Mouse (Mus musculus) spleen, adult 12 weeks (tissue): ENCODE measurements at regions not wholly inside any gene's neighbourhood (a gene's known extent, or its start where the extent isn't known, plus 50 kb on each side); places are given as distances from the start of the nearest gene placed in this dataset.

Source experiments
- DNase-seq: peaks from one replicate; pipeline ENCODE4 v3.0.0; 2022; ENCODE audit warnings: low spot score

- DNase-seq = no peak
These were observed 206.8 kb upstream of the Cdh5 start for GRCm38 (mm10) chr8:103894589-103894988.

DNA sequence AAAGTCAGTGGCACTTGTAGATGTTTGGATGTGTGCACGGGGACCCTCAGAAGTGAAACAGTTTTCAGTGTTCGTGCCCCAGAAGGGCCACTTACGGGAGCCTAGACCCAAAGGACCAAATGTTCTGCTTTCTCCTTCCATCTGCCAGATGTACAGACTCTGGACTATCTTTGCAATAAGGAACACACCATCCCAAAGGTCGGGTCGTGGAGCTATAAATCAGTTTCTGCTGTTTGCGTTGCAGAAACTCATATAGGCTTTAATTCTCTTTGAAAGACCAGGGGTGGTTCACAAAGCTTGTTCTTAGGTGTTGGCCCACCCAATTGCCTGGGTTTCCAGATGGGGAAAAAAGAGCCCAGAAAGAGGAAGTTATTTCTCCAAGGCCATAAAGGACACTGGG lies 206.3 kb upstream of the Cdh5 start:
- DNase-seq = no peak

- no peak for DNase-seq
These were observed 204.0 kb upstream of the Cdh5 start for GRCm38 (mm10) chr8:103897463-103897862.

GRCm38 (mm10) chr8:103902516-103902915 lies 198.9 kb upstream of the Cdh5 start:
- DNase-seq = no peak

GRCm38 (mm10) chr8:103903635-103904034 lies 197.8 kb upstream of the Cdh5 start:
- no peak for DNase-seq

- DNase-seq = no peak
These were observed 193.8 kb upstream of the Cdh5 start for GRCm38 (mm10) chr8:103907662-103908061.

GRCm38 (mm10) chr8:103911287-103912015 lies 190.0 kb upstream of the Cdh5 start:
- DNase-seq = no peak

DNA sequence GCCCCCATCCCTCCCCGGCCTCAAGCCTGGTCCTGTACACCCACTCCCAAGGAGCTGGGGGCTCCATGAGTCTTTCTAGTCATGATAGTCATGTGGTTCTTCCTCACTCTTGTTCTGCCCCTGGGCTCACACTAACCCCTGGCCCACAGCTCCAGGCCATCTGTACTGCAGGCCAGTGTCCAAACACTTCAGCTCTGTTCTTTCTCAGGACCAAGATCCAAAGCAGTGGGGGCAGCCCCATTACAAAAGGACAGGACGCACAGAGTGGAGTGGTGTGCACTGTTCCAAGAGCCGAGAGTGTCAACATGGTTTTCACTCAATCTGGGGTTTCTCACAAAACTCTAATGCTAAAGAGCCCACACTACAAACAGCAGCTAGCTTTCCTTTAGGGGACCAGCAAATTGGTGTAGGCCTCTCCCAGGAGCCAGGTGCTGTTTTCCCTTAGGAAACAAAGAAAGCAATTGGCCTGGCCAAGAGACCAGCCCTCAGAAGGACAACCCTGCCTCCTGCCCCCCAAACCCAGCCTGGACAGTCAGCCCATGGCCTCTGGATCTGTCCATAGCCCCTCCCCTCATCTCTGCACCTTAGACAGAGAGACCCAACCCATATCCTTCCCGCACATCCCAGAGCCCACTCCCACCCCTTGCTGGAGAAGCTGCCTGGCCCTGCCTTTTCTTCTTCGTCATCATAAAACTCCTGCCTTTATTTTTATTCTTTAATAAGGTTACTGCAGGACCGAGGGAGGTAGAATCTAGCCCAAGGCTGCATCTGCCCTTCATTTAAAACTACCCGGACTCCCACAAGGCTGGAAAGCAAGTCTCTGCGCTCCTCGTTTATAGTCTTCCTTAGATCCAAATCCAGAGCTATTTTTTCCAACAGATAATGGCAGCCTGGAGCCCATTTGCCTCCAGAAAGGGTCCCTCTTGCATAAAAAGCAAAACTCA lies 188.2 kb upstream of the Cdh5 start:
- no peak for DNase-seq

DNA sequence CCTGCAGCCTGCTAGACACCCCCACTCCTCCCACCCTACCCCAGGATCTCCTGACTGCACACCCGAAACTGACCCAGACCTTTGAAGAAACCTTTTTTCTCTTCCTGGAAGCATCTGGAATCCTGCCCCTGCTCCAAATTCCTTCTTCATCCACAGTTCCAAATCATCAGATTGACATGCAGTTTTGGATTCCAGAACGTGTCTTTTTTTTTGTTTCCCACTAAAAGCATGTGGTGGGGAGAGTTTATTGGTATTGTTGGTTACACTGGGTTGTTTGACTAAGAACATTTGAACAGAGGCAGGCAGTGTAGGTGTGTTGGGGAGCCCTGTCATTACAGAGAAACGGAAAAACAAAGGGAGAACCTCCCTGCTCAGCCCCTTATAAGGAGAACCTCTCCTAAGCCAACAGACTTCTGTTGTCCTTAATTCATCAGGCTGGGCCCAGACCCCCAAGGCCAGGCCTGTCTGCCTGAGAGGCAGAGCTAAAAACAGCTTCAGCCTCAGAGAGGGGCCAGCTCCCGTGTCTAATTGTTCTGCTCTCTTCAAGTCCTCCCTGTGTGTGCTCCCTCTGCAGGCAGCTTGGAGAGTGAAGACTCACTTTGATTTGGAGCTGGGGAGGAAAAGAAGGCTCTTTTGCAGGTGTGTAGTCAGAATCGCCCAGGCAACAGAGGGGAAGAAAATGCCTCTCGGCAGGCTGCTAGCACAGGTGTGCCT lies 187.3 kb upstream of the Cdh5 start:
- no peak for DNase-seq

GRCm38 (mm10) chr8:103919324-103919723 lies 182.1 kb upstream of the Cdh5 start:
- no peak for DNase-seq

- no peak for DNase-seq
These were observed 179.8 kb upstream of the Cdh5 start for GRCm38 (mm10) chr8:103921621-103922020.

GRCm38 (mm10) chr8:103922746-103923145 lies 178.7 kb upstream of the Cdh5 start:
- no peak for DNase-seq

DNA sequence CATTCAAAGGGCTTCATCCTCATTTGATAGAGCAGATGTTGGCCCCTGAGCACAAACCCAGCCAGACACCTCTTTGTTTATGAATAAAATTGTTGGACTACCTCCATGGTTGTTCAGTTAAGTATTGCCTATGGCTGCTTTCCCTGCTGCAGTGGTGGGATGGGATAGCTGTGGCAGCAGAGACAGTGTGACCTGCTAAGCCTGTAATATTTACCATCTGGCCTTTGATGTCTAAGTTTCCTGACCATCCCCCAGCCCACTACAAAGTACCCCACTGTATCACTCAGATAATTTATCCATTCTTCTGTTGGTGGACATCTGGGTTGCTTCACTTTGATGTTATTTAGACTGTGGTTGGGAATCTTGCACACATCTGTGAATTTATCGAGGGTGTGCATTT lies 168.7 kb upstream of the Cdh5 start:
- DNase-seq = no peak

DNA sequence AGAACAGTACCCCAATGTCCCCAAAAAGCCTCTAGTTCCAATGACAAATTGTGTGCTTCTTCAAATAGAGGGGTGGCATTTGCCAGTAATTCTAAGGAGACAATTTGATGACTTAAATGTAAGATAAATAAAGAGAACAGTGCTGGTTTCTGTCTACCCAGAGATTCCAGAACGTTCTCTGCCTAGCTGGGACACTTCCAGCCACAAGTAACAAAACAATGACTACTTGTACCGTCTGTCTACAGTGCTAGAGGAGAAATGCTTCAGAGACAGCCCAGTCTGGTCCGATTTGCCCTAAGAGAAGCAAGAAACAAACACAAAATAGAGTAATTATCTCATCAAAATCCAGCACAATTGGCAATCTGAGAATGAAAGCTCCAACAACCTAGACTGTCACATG lies 164.9 kb upstream of the Cdh5 start:
- DNase-seq = no peak

- no peak for DNase-seq
These were observed 162.9 kb upstream of the Cdh5 start for GRCm38 (mm10) chr8:103938283-103939230.

GRCm38 (mm10) chr8:103940958-103941532 lies 160.4 kb upstream of the Cdh5 start:
- no peak for DNase-seq

DNA sequence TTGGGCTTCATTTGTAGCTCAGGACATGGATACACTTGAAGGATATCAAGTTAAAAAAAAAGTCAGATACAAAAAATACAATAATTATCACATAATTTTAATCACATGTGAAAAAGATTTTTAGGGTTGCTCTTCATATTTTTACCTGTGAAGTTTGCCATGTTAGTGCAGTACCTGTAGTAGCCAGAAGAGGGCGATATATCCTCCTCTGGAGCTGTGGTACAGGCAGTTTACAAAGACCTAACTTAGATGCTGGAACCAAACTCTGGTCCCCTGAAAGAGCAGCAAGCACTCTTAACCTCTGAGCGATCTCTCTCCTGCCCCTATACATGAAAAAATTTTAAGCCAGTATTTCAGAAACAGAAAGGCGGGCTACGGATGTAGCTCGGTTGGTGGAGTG lies 153.0 kb upstream of the Cdh5 start:
- DNase-seq = no peak

- no peak for DNase-seq
These were observed 151.0 kb upstream of the Cdh5 start for GRCm38 (mm10) chr8:103950460-103950859.

GRCm38 (mm10) chr8:103953586-103953985 lies 147.8 kb upstream of the Cdh5 start:
- no peak for DNase-seq

GRCm38 (mm10) chr8:103955568-103956260 lies 145.7 kb upstream of the Cdh5 start:
- no peak for DNase-seq
